Mouse (Mus musculus) kidney, postnatal 10 days (tissue): ENCODE results near the gene Asphd2.

ENCODE experiments used
- DNase-seq: peaks from one replicate; pipeline ENCODE4 v3.0.0; 2021; ENCODE audit warnings: mixed read lengths

The Asphd2 gene

DNA sequence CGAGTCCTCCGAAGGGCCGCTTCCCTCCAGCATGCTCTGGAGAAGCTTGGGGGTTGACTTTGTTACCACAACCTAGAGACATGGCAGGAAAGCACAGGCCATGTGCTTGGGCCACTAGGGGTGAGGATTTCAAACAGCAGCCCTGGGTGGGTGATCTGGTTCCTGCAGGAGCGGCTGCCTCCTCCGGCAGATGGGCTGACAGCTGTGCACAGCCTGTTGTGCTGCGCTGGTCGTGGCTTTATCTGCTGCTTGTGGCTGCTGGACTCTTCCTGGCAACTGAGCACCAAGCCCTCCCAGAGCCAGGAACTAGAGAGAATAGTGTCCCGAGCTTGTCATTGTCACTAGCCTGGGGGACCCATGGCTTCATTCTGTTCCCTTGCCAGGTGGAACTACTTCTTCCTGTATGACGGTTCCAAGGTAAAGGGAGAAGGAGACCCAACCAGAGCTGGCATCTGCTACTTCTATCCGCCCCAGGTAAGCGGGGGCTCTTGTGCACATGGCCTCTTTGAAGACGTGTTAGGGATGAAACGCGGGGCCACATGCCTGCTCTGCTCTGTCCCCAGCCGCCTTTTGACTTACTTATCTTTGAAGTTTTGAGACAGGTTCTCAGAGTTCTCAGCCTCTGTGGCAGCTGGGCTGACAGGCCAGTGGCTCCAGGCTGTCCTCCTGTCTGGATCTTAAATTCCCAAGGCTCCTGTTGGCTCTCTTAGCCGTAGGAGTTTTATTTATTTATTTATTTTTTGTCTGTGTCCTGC is 48.3 kb downstream of the Asphd2 start:
- no peak for DNase-seq

DNA sequence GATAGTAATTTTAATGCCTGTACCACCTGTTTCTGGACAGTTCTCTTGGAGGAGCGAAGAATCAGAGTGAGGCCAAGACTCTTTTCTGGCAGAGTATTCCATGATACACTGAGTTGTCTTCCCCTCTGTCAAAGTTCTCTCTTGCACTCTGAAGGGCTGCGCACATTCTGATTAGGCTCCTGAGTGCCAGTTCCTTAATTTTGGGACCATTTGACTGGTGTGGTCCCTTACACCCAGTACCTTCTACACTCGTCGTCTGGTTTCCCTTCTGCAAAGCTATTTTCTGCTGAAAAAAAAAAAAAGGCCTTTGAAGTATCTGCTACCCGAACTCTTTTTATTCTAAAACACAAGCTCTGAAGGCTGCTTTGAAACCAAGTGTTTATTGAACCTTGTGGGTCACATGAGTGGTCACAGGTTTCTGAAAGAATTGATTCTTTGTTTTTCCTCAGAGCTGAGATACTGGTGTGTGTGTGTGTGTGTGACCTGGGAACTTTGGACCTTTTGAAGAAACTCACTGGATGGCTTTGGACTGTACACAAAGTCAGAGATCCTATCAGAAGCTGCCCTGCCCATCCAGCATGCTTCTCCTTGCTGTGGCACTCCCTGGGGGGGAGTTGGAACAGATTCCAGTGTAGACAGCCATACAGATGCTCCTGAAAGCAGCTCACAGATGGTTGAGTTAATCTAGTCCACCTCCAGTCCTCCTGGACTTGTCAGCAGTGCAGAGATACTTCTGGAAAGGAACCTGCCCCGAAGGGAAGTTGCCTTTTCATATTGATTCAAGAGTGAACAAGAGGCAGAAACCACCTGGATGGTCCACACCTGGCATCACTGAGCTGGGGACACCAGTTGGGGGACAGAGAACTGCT is 50.3 kb downstream of the Asphd2 start:
- no peak for DNase-seq

DNA sequence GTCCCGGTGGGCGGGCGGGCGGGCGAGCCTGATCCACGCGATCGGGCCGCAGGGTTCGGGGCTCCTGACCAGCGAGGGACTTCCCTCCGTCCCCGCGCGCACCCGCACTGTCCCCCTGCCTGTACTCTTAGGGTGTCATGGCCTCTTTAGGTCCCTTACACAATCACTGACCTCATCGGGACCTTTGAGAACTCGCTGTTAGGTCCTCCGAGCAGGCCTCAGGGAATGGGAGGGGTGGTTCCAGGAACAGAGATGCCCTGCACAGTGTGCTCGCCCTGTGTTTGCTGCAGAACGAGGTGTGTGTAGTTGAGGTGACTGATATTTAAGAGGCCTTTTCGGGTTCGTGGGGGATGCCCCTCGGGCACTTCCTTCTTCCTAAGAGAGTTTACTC is 51.5 kb downstream of the Asphd2 start:
- DNase-seq, result no peak

DNA sequence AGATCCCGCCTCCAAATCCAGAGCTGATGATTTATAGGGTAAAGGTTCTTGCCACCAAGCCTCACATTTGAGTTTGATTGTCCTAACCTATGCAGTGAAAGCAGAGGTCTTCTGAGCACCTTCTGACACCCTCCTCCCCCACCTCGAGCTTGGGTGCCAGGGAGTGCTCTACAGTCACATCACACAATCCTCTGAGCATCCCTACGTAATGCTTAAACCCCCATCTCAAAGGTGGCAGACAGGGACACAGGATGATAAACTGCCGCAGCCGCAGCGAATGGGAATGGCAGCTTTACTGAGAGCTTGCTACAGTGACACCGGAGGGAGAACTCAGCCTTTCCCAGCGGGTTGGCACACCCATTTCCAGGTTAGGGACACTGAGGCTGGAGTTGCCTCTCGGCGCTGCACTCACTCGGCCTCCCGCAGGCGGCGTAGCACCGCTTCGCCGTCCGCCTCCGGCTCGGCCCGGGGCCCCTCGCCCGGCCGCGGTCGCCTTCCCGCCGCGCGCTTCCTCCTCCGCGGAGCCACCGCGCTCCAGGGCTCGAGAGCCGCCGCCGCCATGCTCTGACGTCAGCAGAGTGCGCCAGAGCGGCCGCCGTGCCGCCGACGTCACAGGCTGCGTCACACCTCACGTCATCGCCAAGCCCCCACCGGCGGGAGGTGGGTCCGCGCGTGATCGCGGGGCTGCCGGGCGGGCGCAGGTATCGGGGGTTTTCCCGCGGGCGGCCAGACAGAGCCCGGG is 52.0 kb downstream of the Asphd2 start, which contains the start of the genes Srrd and Hps4:
TSS of gene Srrd (minus strand) at position 578 of the 742 bp plus-strand sequence.
TSS of gene Hps4 (plus strand) at position 621 of the 742 bp plus-strand sequence.
- DNase-seq, result peak; percentile 93

DNA sequence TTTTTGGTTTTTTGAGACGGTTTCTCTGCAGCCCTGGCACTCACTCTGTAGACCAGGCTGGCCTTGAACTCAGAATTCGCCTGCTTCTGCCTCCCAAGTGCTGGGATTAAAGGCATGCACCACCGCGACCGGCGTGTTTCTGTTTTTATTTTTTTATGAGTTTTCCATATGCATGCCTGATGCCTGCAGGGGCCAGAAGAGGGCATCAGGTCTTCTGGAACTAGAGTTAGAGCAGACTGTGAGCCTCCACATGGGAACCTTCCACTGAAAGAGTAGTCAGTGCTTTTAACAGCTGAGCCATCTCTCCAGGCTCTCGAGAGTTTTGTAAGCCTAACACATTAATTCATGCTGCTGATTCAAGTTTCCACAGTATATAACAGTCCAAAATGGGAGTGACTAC is 55.5 kb downstream of the Asphd2 start:
- DNase-seq, result no peak

DNA sequence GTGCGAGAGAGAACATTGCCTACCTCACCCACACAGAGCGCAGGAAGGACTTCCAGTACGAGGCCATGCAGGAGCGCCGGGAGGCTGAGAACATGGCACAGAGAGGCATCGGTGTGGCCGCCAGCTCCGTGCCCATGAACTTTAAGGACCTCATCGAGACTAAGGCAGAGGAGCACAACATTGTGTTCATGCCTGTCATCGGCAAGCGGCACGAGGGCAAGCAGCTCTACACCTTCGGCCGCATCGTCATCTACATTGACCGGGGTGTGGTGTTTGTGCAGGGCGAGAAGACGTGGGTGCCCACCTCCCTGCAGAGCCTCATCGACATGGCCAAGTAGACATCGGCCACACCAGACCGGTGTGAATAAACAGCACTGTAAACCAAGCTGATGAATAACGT is 57.7 kb downstream of the Asphd2 start:
- no peak for DNase-seq

DNA sequence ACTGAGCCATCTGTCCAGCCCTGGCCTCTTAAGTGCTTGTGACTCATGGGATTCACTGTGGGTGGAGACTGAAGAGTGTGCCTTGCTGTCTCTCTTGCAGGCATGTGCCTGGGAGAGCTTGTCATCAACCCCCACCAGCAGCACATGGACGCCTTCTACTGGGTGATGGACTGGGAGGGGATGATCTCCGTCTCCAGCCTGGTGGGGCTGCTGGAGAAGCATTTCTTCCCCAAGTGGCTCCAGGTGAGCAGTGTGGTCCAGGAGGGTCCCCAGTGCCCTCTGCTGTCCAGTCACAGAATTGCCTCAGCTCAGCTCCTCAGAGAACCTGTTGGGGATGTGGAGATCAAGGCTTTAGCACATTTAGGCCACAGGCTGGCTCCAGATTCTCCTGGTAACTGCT is 59.2 kb downstream of the Asphd2 start:
- DNase-seq, result peak; percentile 81
